Mouse (Mus musculus) heart, adult 9 months (tissue): Measurements from ENCODE around the gene Pam.

Experiments
- DNase-seq, 2 experiments: peaks; one replicate each; pipeline ENCODE4 v3.0.0; 2022; ENCODE audit warnings: low spot score in 2 of 2

Gene Pam

DNA sequence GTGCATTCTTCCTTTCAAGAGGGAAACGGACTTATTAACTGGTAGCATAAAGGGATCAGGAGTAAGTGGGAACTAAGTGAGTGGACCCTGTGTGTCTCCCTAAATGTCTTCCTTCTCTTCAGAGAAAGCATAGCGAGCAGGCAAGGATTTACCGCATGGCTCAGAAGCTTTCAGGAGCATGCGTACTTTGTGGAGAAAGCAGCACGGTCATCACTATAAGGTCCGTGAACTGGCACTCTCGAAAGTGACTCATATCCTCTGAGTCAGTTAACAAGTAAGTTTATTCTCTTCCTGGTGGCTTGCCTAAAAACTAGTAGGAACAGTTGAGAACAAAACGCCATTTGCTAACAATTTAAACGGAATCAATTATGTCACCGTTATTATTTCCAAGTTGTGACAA, 184.6 kb downstream of the Pam start:
- DNase-seq, result peak; percentile 20 to 34

DNA sequence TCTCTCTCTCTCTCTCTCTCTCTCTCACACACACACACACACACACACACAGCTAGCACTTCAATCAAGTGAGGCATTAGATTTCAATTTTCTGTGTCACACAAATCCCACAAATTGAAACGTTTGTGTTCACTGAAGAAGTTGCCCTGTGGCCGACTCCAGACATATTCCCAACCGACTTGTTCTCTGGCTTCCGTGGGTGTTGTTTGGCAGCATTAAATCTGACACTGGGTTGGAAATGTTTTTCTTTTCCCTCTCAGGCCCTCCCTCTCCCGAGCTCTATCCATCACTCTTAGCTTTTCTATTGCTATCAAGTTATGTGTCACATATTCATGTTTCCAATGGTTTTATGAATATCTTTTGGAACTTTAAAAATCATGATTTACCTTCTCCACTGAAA, 185.9 kb downstream of the Pam start:
- DNase-seq, result peak in 1 of 2 experiments; percentile 14

- DNase-seq, result no peak
Observed at GRCm38 (mm10) chr1:97908736-97909135, 186.7 kb downstream of the Pam start.

GRCm38 (mm10) chr1:97903912-97904460, 191.5 kb downstream of the Pam start:
- DNase-seq, result no peak

DNA sequence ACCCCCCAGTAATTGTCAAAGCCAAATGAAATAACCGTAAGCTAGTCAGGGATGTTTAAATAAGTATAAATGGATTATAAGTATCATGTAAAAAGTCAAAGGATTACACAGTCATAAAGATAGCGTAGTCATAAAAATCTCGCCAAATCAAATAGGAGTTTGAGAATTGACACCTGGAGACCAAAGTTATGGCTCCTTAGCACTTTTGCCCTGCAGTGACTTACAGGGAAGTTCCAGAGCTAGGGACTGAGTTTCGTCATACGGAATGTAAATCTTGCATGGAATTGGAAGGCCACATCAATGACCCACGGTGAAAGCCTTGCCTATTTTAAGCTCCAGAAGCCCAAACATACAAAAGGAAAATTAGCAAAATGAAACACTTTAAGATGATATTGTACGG, 192.6 kb downstream of the Pam start:
- no peak for DNase-seq

- no peak for DNase-seq
Observed at GRCm38 (mm10) chr1:97900559-97901153, 194.8 kb downstream of the Pam start.

GRCm38 (mm10) chr1:97887511-97887910, 207.9 kb downstream of the Pam start:
- DNase-seq, result no peak

- no peak for DNase-seq
Observed at GRCm38 (mm10) chr1:97883498-97883897, 211.9 kb downstream of the Pam start.

DNA sequence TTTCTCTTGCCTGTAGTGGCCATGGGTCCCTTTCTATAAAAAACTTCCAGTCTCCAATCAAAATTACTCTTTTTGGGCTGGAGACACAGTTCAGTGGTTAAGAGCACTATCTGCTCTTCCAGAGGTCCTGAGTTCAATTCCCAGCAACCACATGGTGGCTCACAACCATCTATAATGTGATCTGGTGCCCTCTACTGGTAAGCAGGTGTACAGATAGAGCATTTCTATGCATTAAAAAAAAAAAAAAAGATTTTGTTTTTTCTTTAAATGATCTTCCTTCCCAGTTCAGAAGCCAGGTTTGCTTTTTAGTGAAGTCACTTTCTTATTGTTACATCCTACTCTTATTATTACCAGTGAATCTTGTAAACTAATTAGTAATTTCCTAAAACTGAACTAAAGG, 218.4 kb downstream of the Pam start:
- no peak for DNase-seq

DNA sequence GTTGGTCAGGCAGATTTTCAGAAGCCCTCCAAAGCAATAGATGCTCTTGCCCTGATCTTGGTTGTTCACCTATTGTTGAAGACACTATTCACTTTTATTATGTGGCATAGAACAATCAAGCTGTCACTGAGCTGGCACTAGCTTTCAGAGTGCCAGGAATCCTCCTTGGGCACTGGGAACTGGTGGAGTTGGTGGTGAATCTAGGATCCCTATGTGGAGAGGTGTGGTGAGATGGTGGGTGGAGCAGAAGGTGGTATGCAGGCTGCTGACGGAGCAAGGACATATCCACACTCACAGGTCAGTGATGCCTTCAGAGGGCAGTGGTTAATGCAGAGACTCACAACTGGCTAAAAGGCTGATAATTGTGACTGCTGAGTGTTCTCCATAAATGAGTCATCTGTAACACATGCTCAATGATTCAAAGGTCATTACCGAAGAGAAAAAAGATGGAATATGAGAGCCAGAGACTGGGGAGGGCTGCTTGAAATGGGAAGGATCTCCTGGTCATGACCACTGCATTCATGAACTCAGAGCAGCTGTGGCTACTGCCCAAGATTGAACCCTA, 221.9 kb downstream of the Pam start:
- DNase-seq, result no peak

DNA sequence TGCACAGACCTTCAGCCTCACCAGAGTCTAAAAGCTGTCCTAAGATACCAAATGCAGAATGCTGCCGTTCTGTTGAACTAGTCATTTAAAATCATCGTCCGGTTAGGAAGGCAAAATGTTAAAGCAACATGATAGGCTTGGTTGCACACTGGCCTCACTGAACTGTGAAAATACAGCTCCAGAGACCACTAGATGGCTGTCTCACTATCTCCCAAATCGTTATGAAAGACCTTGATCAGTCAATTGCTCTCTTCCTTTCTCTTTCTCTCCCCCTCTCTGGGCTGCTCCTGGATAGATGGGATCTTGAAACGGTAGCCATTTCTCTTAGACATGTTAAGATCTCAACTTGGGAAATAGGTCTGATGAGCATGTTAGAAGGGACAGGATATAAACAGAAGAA, 223.0 kb downstream of the Pam start:
- no peak for DNase-seq

- DNase-seq, result no peak
Observed at GRCm38 (mm10) chr1:97872072-97872471, 223.4 kb downstream of the Pam start.

DNA sequence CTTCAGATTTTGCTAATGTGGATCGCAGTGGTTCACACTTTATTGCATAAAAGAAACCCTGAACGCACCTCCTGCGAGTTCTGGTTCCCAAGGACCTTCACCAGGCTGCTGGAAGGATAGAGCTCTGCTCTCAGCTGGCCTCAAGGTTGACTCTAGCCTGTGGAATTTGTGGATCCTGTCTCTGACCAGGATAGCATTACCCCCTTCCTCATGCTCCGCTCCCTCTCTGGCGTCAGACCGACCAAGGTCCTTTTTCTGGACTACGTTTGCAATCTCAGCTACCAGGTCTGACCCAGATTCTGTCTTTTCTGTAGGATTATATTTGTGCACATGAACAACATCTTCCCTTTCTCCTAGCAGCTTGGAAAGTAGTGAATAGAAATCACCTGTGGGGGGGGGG, 231.3 kb downstream of the Pam start:
- DNase-seq, result no peak

DNA sequence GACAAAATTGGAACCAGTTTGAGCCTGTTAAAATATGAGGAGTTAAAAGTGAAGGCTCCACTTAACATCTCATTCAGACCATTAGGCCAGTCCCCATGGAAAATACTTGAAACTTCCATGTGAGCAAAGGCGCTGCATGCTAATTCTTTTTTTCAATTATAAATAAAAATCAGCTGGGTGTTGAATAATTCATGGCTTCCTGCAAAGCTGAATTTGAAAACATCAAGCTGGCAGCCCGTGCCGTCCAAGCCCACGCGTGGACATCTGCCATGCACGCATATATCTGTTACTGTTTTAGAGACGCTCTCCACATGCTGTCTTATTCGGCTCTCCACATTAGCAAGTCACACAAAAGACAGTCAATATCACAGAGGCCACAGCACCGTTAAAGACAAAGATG, 232.3 kb downstream of the Pam start:
- DNase-seq, result no peak

GRCm38 (mm10) chr1:97862734-97863133, 232.7 kb downstream of the Pam start:
- no peak for DNase-seq

GRCm38 (mm10) chr1:97854256-97854655, 241.2 kb downstream of the Pam start:
- DNase-seq, result no peak

DNA sequence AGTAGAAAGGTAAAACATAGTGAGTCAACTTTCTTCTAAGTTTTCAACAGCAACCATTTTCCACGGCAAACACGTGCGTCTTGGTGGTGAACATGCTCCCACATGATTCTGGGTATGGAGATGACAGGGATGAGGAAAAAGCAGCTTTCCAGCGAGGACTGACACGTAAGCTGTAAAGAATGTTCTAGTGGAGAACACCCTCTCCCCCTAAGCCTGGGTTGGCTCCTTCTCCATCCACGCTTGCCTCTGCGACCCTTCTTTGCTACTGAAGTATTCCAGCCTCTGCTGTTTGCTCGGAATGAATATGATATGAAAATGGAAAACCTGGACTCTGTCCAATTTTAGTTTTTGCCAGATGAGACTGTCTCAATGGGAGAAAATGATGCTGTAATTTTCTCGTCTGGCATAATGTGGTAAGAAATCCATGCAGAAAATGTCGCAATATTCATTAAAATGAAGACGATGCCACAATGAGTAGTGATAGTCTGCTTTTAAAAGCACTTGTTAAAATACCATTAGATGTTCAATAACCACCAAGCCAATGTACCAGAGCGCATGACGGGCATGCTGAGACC, 243.8 kb downstream of the Pam start:
- DNase-seq, result peak; percentile 28 to 36

- no peak for DNase-seq
Observed at GRCm38 (mm10) chr1:97848601-97849241, 246.7 kb downstream of the Pam start.

GRCm38 (mm10) chr1:97843220-97843992, 252.0 kb downstream of the Pam start:
- no peak for DNase-seq

DNA sequence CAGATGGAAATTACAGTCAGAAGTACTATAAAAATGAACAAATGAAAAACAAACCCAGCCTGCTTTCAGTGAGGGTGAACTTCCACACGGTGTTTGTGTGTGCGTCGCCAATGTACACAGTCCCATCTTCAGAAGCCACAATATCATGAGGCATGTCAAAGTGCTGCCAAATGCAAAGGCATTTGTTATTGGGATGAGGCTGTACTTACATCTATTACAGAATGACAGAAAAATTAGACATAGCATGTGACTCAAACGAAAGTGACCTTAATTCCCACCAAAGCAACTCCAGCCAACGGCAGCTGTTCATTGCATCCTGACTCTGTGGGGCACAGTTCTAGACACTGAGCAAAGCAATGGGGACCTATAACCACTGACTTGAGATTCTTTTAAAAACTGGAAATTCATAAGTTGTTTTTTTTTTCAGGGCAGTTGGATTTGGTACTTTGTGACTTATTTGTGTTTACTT, 261.1 kb downstream of the Pam start:
- DNase-seq, result no peak

GRCm38 (mm10) chr1:97833466-97834353, 261.7 kb downstream of the Pam start:
- DNase-seq, result peak; percentile 55 to 59
